Mouse (Mus musculus): ENCODE measurements around the gene Gsx1.

DNA sequence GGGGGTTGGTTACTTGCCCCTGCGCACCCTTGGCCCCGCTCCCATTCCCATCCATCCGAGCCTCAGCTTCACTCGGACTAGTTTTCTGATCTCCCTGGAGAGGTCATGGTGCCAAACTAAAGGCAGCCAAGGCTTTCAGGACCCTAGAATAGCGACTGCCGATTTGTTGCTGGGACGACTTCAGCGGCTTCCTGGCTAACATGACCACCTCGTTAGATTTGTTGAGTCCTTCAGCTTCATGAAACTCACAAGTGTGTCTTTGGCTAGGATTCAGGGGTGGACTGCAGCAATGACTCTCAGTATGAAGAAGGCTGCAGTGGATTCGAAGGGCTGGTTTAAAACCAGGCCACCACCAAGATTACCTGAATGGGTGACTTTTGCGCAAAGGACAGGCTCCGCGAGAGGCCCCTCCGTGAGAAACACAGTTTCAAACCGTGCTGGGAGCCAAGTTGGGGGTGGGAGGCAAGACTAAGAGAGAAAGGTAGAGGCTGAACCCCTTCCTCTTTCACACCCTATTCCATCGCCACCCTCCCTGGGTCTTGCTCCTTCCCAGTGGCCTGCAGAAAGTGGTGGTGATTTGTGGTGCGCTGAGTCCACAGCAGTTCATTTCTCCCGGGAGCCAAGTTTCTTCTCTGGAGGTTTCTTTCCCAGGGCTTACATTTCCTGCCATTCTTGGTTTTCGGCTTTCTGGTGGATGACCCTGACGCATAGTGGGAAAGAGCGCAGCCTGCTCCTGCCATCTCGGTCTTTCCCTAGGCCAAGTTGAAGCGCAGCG, 3.5 kb downstream of the Gsx1 start:
- TF ChIP-seq MYC (IDR thresholded peaks at IDR 0.05; ENCODE audit: low read depth, low read length) (no peak), POLR2A (IDR thresholded peaks at IDR 0.05; ENCODE audit: control insufficient read depth in 1 of 2, insufficient read depth in 1 of 2, low read depth in 1 of 2, low read length in 2 of 2, poor library complexity in 1 of 2) (no peak), CTCF (IDR thresholded peaks at IDR 0.05 in 2 of 3, conservative IDR thresholded peaks at IDR 0.05 in 1 of 3; ENCODE audit: control insufficient read depth in 1 of 3, insufficient read depth in 1 of 3, low read depth in 2 of 3, low read length in 3 of 3, poor library complexity in 1 of 3, severe bottlenecking in 1 of 3) (no peak), EP300 (IDR thresholded peaks at IDR 0.05; ENCODE audit: low read depth in 1 of 2, low read length in 2 of 2) (no peak), USF2 (IDR thresholded peaks at IDR 0.05; ENCODE audit: borderline replicate concordance in 1 of 2, insufficient read depth in 1 of 2, low read depth in 1 of 2, low read length in 2 of 2) (no peak)
